Mouse (Mus musculus) embryo, embryonic 9.5 days (tissue): ENCODE measurements at regions not wholly inside any gene's neighbourhood (a gene's known extent, or its start where the extent isn't known, plus 50 kb on each side); places are given as distances from the start of the nearest gene placed in this dataset.
"Not testable (repeated sequence)": the region's sequence is repeated elsewhere in the genome, so short reads cannot be mapped to it uniquely, and the experiment has no call there.

Experiments
- DNase-seq: peaks from one replicate; pipeline ENCODE4 v3.0.0-alpha.2; 2017; ENCODE audit errors: extremely low spot score

DNA sequence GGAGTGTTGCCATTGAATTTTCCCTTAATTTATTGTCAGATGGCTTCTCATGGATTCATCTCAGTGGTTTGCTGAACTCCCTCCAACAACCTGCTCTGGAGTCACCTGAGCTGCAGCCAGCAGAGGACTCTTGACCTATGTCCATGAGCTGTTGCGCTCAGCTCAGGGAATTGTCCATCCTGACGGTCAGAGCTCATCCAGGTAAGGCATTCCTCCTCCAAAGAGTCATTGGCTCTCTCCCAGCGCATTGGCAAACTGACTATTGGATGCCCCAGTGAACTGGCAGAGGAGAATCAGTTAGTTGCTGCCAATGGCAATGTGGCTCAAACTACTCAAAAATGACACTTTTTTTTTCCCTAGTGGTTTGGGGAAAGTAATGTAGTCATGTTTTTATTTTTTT is 345.3 kb upstream of the Fign start:
- DNase-seq: no peak

DNA sequence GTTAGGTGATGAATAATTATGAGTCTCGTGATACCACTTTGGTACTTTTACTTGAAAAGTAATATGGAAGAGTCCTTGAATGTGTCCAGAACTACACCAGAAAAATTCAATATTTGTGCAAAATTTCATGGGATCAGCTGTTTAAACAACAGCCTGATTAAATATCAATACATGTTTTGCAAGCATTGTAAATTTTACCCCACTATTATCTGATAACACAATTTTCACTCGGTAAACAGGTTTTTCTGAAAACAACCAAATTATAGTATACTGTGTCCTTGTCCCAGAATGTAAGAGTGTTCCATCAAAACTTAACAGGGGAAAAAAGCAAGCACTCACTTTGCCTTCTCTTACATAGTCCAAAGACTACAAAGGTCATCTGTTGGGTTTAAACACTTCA is 343.1 kb upstream of the Fign start:
- DNase-seq: no peak

DNA sequence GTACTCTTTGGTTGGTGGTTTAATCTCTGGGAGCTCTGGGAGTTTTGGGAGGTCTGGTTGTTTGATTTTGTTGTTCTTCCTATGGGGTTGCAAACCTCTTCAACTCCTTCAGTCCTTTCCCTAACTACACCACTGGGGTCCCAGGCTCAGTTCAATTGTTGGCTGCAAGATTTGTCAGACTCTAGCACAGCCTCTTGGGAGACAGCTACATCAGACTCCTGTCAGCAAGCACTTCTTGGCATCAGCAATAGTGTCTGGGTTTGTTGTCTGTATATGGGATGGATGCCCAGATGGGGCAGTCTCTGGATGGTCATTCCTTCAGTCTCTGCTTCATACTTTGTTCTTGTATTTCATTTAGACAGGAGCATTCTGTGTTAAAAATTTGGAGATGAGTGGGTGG is 319.3 kb upstream of the Fign start:
- DNase-seq: not testable (repeated sequence)

DNA sequence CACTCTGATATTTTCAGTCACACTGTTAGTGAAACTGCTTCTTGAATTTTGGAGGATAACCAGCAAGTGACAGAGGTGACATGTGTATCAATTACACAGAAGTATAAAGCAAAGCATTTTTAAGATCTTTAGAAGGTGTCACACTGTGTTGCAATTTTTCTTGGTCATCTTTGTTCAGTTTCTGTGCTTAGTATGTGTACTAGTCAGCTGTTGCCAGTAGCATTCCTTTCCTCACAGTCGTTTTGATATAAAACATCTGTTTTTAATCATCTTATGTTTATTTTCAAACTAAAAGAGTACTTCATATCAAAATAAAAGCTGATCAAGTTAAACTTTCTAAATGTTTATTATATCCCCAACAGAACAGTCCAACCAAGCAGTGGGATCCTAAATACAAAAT is 316.0 kb upstream of the Fign start:
- no peak for DNase-seq

DNA sequence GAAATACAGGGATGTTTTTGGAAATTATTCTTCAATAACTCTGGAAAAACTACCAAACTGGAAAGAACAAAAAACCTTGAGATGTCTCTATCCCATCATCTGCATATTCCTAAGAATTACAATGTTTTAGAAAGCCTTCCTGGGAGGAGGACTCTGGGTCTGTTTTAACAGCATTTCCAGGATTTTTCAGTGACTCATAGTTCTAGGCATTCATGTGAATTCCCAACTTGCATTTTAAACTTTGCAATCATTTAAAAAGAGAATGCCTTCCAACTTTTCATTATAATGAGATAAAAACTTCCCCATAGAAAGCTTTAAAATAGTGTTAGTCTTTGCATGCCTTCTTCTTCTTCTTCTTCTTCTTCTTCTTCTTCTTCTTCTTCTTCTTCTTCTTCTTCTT is 315.4 kb upstream of the Fign start:
- no peak for DNase-seq

DNA sequence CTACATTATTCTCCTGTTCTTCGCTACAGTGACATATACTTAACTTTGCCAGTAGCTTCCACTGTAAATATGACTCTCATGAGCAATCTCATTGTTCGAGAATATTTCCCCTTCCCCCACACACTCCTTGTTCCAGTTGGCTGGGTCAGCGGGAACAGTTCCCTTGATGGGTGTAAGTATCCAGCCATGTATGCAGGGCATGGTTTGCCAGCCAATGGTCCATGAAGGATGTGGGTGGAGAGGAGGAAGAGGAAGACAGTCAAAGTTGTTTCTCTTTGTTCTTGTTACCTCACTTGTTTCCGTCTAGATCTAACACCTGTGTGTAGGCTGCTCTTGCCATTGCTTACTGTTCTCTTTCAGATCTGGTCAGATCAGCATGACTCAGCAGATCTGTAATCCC is 298.1 kb upstream of the Fign start:
- no peak for DNase-seq

DNA sequence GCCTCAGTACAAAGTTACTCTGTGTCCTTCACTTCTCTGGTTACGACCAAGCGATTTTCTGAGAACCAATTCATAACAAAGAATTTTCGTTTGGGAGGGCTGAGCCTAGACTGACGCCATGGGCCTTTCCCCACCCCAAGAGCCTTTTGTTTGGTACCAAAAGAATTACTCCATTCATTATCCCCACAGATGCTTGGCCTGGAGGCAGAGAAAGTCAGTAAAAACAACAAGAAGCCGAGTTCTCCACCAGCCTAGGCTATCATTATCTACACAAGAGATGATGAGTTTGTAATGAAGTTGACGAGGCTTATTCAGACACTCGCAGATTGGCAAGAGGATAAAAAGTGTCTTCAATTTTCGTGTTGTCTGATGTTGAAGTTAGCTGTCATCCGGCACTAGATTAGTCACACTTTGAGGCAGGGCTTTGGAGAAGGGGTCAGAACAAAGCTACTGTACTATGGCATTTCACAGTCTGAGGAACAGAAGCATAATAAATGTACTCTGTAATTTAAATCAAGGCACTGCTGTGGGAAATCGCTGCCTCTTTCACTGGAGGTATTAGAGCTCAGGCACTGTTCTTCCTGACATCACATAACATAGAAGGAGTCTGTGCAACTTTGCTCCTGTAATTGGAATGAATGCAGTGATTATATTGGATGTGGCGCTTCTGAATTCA is 296.9 kb upstream of the Fign start:
- peak; percentile 37 for DNase-seq

DNA sequence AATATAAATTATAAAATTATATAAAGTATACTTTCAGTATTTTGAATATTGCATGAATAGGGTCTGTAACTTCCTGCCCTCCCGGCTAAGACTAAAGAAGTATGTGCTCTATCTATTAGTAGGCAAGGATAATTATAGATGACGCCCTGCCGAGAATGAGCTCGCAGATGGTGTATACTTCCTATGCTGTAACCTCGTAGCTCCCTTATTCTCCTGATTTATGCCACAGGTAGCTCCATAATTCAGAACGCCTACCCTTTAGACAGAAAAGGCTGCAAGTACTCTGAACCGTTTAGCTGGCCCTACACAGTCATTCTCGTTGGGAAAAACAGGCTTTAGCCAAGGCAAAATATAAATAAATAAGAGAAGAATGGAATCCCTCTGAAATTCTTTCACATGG is 296.4 kb upstream of the Fign start:
- DNase-seq: peak; percentile 10

DNA sequence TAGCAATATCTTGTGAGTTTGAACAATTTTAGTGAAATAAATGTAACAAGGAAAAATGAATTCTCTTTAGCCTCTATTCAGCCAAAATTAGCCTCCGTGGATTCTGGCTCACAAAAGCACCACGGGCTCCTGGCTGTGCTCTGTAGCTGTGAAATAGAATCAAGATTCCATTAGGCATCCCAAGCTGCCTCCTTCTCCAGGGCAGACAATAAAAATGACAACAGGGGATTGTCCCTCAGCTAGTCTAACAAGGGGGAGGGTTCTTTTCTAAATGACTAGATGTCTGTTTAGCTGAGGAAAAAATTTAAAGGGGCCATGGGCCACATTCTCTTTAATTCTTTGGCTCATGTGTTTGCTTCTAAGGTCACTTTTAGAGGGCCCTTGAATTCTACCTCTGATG is 272.0 kb upstream of the Fign start:
- no peak for DNase-seq

DNA sequence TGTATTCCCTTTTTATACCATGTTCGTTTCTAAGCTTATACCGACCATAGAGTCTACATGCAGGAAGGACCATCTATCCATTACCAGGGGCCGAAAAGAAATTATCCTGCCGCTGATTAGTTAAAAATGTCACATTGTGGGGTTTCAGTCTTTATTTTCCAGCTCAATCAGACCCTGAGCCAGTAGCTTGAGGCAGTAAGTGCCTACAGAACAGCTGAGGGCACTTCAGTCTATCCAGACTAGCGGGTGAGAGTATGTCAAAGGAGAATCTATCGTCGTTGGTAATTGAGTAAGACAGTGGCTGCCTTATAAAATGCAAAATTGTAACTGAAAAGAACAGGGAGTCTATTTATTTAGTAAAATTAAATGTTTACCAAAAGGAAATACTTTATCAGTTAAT is 269.4 kb upstream of the Fign start:
- no peak for DNase-seq

DNA sequence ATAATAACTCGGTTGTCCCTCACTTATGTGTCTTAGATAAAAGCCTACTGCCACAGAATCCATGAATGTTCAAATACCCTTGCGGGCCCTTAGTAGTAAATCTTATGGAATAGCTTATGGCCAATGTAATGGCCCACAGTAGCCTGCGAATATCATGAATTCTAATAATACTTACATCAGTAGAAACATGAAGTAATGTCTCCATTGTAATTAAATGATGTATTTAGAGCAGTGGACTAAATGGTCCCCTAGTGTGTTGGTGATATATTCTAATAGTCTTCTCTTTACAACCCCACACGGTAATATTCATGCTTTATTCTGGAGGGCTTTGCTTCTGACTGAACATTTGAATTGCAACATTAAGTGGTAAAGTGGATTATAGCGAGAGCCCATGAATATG is 268.7 kb upstream of the Fign start:
- DNase-seq: no peak

DNA sequence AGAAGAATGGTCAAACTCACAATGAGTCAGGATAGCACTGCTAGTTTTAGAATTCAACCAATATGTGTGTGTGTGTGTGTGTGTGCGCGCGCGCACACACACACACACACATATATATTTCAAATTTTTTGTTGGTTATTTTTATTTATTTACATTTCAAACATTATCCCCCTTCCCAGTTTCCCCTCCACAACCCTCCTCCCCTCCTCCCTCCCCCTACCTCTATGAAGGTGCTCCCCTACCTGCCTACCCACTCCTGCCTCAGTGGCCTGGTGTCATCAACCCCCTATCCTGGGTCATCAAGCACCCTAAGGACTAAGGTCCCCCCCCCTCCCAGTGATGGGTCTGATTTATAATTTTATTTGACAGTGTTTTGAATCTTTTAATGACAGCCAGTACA is 258.4 kb upstream of the Fign start:
- DNase-seq: no peak

DNA sequence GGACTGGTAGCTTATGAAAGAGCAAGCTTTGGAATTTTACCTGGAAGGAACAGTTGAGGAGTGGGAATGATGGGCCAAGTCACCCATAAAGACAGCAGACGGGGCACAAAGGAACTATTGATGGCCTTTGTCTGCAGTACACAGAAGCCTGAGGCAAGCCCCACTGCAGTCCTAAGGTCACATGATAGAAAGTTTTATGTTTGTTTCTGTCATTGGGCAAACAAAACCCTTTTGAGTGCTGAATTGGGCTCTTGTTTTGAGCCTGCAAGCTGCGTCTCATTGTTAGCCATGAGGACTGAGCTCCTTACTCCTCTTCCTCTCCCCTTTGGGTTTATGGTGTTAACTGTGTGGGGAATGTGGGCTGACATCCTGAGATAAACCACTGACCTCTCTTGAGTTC is 227.7 kb upstream of the Fign start:
- DNase-seq: peak; percentile 15
